Mouse (Mus musculus): ENCODE measurements around the gene Rsph3b. TPM values are rescaled to one million over a fixed set of nuclear protein-coding genes. Genes with fewer than 3 reads are reported as not detected.
A peak's percentile ranks its signal among the peaks of the same experiment; 100 is the strongest.
"Not testable (repeated sequence)": the region's sequence is repeated elsewhere in the genome, so short reads cannot be mapped to it uniquely, and the experiment has no call there.

Gene Rsph3b
- total and polyA plus RNA-seq, 2 experiments = 17.0 to 19.1 TPM

- 11% methylated on average over 6 of the region's 6 CpGs for WGBS
- H3K9ac ChIP-seq (ENCODE audit: low read depth, low read length); H3K36me3 ChIP-seq (ENCODE audit: control insufficient read depth, insufficient read depth, low read length); H3K4me3 ChIP-seq (ENCODE audit: insufficient read depth, low read depth, low read length); H3K4me1 ChIP-seq (ENCODE audit: control insufficient read depth, insufficient read depth, low read length); H3K27me3 ChIP-seq (ENCODE audit: control insufficient read depth, insufficient read depth, low read length); H3K79me2 ChIP-seq (ENCODE audit: control insufficient read depth, insufficient read depth, low read length); H3K27ac ChIP-seq (replicated peaks; ENCODE audit: insufficient read depth, low read depth, low read length): not testable (repeated sequence)
- peak; percentile 34; the same call in 1 of the 2 replicates for TF ChIP-seq CTCF (IDR thresholded peaks at IDR 0.05; ENCODE audit: low read depth, low read length)
- peak; percentile 9 for DNase-seq (ENCODE audit: extremely low read depth, low read depth, low spot score)
These were observed 16.9 kb upstream of the Rsph3b start for GRCm38 (mm10) chr17:6965364-6965763.

GRCm38 (mm10) chr17:6962936-6963335 lies 14.5 kb upstream of the Rsph3b start:
- 60% methylated on average over 4 of the region's 4 CpGs for WGBS
- H3K4me1 ChIP-seq (ENCODE audit: control insufficient read depth, insufficient read depth, low read length); H3K27me3 ChIP-seq (ENCODE audit: control insufficient read depth, insufficient read depth, low read length); H3K79me2 ChIP-seq (ENCODE audit: control insufficient read depth, insufficient read depth, low read length); H3K9ac ChIP-seq (ENCODE audit: low read depth, low read length); H3K4me3 ChIP-seq (ENCODE audit: insufficient read depth, low read depth, low read length); H3K36me3 ChIP-seq (ENCODE audit: control insufficient read depth, insufficient read depth, low read length); H3K27ac ChIP-seq (replicated peaks; ENCODE audit: insufficient read depth, low read depth, low read length): not testable (repeated sequence)
- peak; percentile 7 for DNase-seq (ENCODE audit: extremely low read depth, low read depth, low spot score)

GRCm38 (mm10) chr17:6962339-6962738 lies 13.9 kb upstream of the Rsph3b start:
- H3K4me1 ChIP-seq (ENCODE audit: control insufficient read depth, insufficient read depth, low read length); H3K27me3 ChIP-seq (ENCODE audit: control insufficient read depth, insufficient read depth, low read length); H3K9ac ChIP-seq (ENCODE audit: low read depth, low read length); H3K36me3 ChIP-seq (ENCODE audit: control insufficient read depth, insufficient read depth, low read length); DNase-seq (ENCODE audit: extremely low read depth, low read depth, low spot score); H3K79me2 ChIP-seq (ENCODE audit: control insufficient read depth, insufficient read depth, low read length); H3K4me3 ChIP-seq (ENCODE audit: insufficient read depth, low read depth, low read length); H3K27ac ChIP-seq (replicated peaks; ENCODE audit: insufficient read depth, low read depth, low read length): not testable (repeated sequence)
- 76% methylated on average over 4 of the region's 6 CpGs for whole genome bisulfite sequencing

GRCm38 (mm10) chr17:6961181-6962000 lies 12.9 kb upstream of the Rsph3b start:
- not testable (repeated sequence) for H3K36me3 ChIP-seq (ENCODE audit: control insufficient read depth, insufficient read depth, low read length); H3K4me1 ChIP-seq (ENCODE audit: control insufficient read depth, insufficient read depth, low read length); H3K79me2 ChIP-seq (ENCODE audit: control insufficient read depth, insufficient read depth, low read length); H3K27me3 ChIP-seq (ENCODE audit: control insufficient read depth, insufficient read depth, low read length)
- Histone ChIP-seq H3K27ac (replicated peaks; ENCODE audit: insufficient read depth, low read depth, low read length) (peak overlapping the region; percentile 76), H3K9ac (ENCODE audit: low read depth, low read length) (peak overlapping the region; percentile 58; the same call in 1 of the 2 replicates), H3K4me3 (ENCODE audit: insufficient read depth, low read depth, low read length) (peak overlapping the region; percentile 59)
- 1% methylated on average over 18 of the region's 48 CpGs for WGBS
- DNase-seq (ENCODE audit: extremely low read depth, low read depth, low spot score) = peak; percentile 46

- H3K27ac ChIP-seq (replicated peaks; ENCODE audit: insufficient read depth, low read depth, low read length) = peak within 1 kb of the TSS; percentile 76
- not testable (repeated sequence) for H3K36me3 ChIP-seq (ENCODE audit: control insufficient read depth, insufficient read depth, low read length); H3K27me3 ChIP-seq (ENCODE audit: control insufficient read depth, insufficient read depth, low read length); H3K79me2 ChIP-seq (ENCODE audit: control insufficient read depth, insufficient read depth, low read length); H3K4me1 ChIP-seq (ENCODE audit: control insufficient read depth, insufficient read depth, low read length)
- H3K4me3 ChIP-seq (ENCODE audit: insufficient read depth, low read depth, low read length) = peak within 1 kb of the TSS; percentile 67
- peak; percentile 27 for DNase-seq (ENCODE audit: extremely low read depth, low read depth, low spot score)
- H3K9ac ChIP-seq (ENCODE audit: low read depth, low read length) = peak within 1 kb of the TSS; percentile 82
- 2% methylated on average over 36 of the region's 51 CpGs for WGBS
These were observed 12.3 kb upstream of the Rsph3b start, which contains the start of gene Tagap1 for GRCm38 (mm10) chr17:6960776-6961175. Gene Tagap1 (minus strand): TSS chr17:6961156.

- under 1% methylated on average over 12 of the region's 12 CpGs for WGBS
- not testable (repeated sequence) for H3K9ac ChIP-seq (ENCODE audit: low read depth, low read length); H3K79me2 ChIP-seq (ENCODE audit: control insufficient read depth, insufficient read depth, low read length); H3K36me3 ChIP-seq (ENCODE audit: control insufficient read depth, insufficient read depth, low read length); H3K4me1 ChIP-seq (ENCODE audit: control insufficient read depth, insufficient read depth, low read length); H3K27me3 ChIP-seq (ENCODE audit: control insufficient read depth, insufficient read depth, low read length)
- Histone ChIP-seq H3K4me3 (ENCODE audit: insufficient read depth, low read depth, low read length) (peak overlapping the region; percentile 67; the same call in 1 of the 2 replicates), H3K27ac (replicated peaks; ENCODE audit: insufficient read depth, low read depth, low read length) (peak overlapping the region; percentile 34; the same call in 1 of the 2 replicates)
- peak; percentile 27 for DNase-seq (ENCODE audit: extremely low read depth, low read depth, low spot score)
These were observed 11.9 kb upstream of the Rsph3b start for GRCm38 (mm10) chr17:6960349-6960748.

GRCm38 (mm10) chr17:6959543-6960259 lies 11.2 kb upstream of the Rsph3b start:
- not testable (repeated sequence) for H3K79me2 ChIP-seq (ENCODE audit: control insufficient read depth, insufficient read depth, low read length); H3K4me3 ChIP-seq (ENCODE audit: insufficient read depth, low read depth, low read length); H3K36me3 ChIP-seq (ENCODE audit: control insufficient read depth, insufficient read depth, low read length); H3K9ac ChIP-seq (ENCODE audit: low read depth, low read length); H3K27me3 ChIP-seq (ENCODE audit: control insufficient read depth, insufficient read depth, low read length); H3K4me1 ChIP-seq (ENCODE audit: control insufficient read depth, insufficient read depth, low read length); H3K27ac ChIP-seq (replicated peaks; ENCODE audit: insufficient read depth, low read depth, low read length)
- 30% methylated on average over 5 of the region's 6 CpGs for WGBS
- peak; percentile 73 for DNase-seq (ENCODE audit: extremely low read depth, low read depth, low spot score)

- not testable (repeated sequence) for H3K4me3 ChIP-seq (ENCODE audit: insufficient read depth, low read depth, low read length); H3K36me3 ChIP-seq (ENCODE audit: control insufficient read depth, insufficient read depth, low read length); H3K4me1 ChIP-seq (ENCODE audit: control insufficient read depth, insufficient read depth, low read length); H3K27me3 ChIP-seq (ENCODE audit: control insufficient read depth, insufficient read depth, low read length); H3K27ac ChIP-seq (replicated peaks; ENCODE audit: insufficient read depth, low read depth, low read length); H3K9ac ChIP-seq (ENCODE audit: low read depth, low read length); H3K79me2 ChIP-seq (ENCODE audit: control insufficient read depth, insufficient read depth, low read length)
- peak; percentile 50 for DNase-seq (ENCODE audit: extremely low read depth, low read depth, low spot score)
- 37% methylated on average over 7 of the region's 8 CpGs for WGBS
These were observed 10.4 kb upstream of the Rsph3b start for GRCm38 (mm10) chr17:6958881-6959280.

GRCm38 (mm10) chr17:6948769-6949228 lies 317 bp upstream of the Rsph3b start:
- H3K27me3 ChIP-seq (ENCODE audit: control insufficient read depth, insufficient read depth, low read length); H3K4me1 ChIP-seq (ENCODE audit: control insufficient read depth, insufficient read depth, low read length); H3K36me3 ChIP-seq (ENCODE audit: control insufficient read depth, insufficient read depth, low read length); H3K79me2 ChIP-seq (ENCODE audit: control insufficient read depth, insufficient read depth, low read length): not testable (repeated sequence)
- peak; percentile 79 for DNase-seq (ENCODE audit: extremely low read depth, low read depth, low spot score)
- H3K9ac ChIP-seq (ENCODE audit: low read depth, low read length) = 0 out of 2 replicates have a peak overlapping the region, but pooled peaks have one; percentile 62
- peak overlapping the region; percentile 97 for H3K4me3 ChIP-seq (ENCODE audit: insufficient read depth, low read depth, low read length)
- 5% methylated on average over 9 of the region's 9 CpGs for WGBS
- peak overlapping the region; percentile 88; the same call in 1 of the 2 replicates for H3K27ac ChIP-seq (replicated peaks; ENCODE audit: insufficient read depth, low read depth, low read length)
